Mouse (Mus musculus) bone marrow, adult 2 months (tissue): Measurements from ENCODE around the gene Alad.

Experiments used
- CTCF ChIP-seq: fragments of 200-500 bp; IDR thresholded peaks from 2 replicates; pipeline ENCODE4 v1.5.1; 2011; ENCODE audit warnings: low read length, control low read depth; ENCODE audit not compliant: control insufficient read depth, insufficient read depth
- POLR2A ChIP-seq: fragments of 200-500 bp; IDR thresholded peaks from 2 replicates; pipeline ENCODE4 v1.6.1; 2011; ENCODE audit warnings: low read depth, mild to moderate bottlenecking, control low read depth, low read length, borderline replicate concordance; ENCODE audit not compliant: control insufficient read depth

- no peak for TF ChIP-seq CTCF
- no peak for TF ChIP-seq POLR2A
Observed at GRCm38 (mm10) chr4:62475793-62476192, 43.9 kb downstream of the Alad start.
